Mouse (Mus musculus) midbrain, embryonic 10.5 days (tissue): ENCODE measurements around the gene Gpr132. TPM values are rescaled to one million over a fixed set of nuclear protein-coding genes. Genes with fewer than 3 reads are reported as not detected.

Source experiments
- DNase-seq: peaks from one replicate; pipeline ENCODE4 v3.0.0-alpha.2; 2017; ENCODE audit warnings: low spot score
- H3K27ac ChIP-seq: fragments of 300-500 bp; sonication (generic); replicated peaks from 2 replicates; pipeline ENCODE4 v1.5.1; 2016; ENCODE audit warnings: mild to moderate bottlenecking
- H3K27me3 ChIP-seq: fragments of 300-500 bp; sonication (generic); 2 replicates; pipeline ENCODE4 v1.6.1; 2016; ENCODE audit warnings: low read depth, mild to moderate bottlenecking; ENCODE audit not compliant: poor library complexity, severe bottlenecking
- H3K36me3 ChIP-seq: fragments of 300-500 bp; sonication (generic); 2 replicates; pipeline ENCODE4 v1.6.1; 2016; ENCODE audit warnings: mild to moderate bottlenecking, moderate library complexity
- H3K4me1 ChIP-seq: fragments of 300-500 bp; sonication (generic); 2 replicates; pipeline ENCODE4 v1.6.1; 2016
- H3K4me3 ChIP-seq: fragments of 300-500 bp; sonication (generic); 2 replicates; pipeline ENCODE4 v1.5.1; 2016; ENCODE audit warnings: mild to moderate bottlenecking, moderate library complexity
- H3K9me3 ChIP-seq: fragments of 300-500 bp; sonication (generic); replicated peaks from 2 replicates; pipeline ENCODE4 v1.6.1; 2016; ENCODE audit warnings: mild to moderate bottlenecking
- WGBS: fragments of 180-500 bp; shearing (Covaris S2); methylation state at CpG from one replicate; pipeline ENCODE4 v1.1.7; 2016; 5-methylcytosine and 5-hydroxymethylcytosine counted together
- polyA plus RNA-seq: library from polyadenylated mRNA; unstranded; fragments of >200 nt; fragmentation: Nextera tagmentation; extraction: Ambion mirVana; gene quantifications from 2 replicates; pipeline ENCODE4 v1.2.1, GENCODE M21; 2016

Gpr132 gene
- polyA plus RNA-seq, 1 experiment from 2014 or later: not detected

DNA sequence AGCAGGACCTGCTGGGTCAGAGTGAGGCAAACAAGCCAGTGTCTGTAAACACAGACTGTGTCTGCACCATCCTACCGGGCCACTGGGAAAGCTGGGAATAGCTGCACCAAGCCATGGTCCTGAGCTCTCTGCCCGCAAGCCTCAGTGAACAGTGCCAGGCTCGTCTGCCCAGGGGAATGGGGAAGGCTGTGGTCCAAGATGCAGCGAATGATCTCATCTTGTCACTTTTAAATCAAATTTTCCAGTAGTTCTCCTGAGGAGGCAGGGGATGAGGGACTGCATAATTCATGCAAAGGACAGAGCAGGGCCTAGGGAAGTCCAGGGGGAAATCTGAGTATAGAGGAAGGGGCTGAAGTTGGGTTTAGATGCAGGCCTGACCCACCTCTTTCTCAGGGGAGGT, 60.2 kb downstream of the Gpr132 start:
- Histone ChIP-seq H3K27ac (no peak overlapping the region), H3K36me3 (peaks cover 15% of the 10 kb centered on the region), H3K4me1 (peaks cover 37% of the 10 kb centered on the region), H3K4me3 (no peak overlapping the region), H3K27me3 (peaks cover 40% of the 10 kb centered on the region), H3K9me3 (no peaks in the 10 kb centered on the region)
- WGBS: 87% methylated on average over 4 of the region's 4 CpGs
- DNase-seq: no peak

DNA sequence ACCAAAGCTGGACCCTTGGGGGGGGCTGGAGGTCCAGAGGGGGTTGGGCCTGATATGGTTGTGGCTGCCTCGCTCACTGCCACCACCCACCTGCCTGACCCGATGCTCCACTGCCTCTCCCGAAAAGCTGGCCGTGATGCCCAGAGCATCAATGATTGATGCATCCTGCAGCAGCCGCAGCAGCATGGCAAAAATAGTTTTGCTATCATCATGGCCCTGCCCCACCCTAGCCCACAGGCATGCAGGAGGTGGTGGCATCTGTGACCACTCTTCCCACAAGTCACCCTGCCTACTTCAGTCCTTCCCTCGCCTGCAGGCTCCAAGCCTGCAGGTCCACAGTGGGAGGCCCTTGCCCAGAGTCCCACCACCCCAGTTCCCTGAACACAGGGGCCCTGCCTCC, 62.0 kb downstream of the Gpr132 start:
- Histone ChIP-seq H3K4me3 (no peak overlapping the region), H3K27me3 (peaks cover 56% of the 10 kb centered on the region), H3K4me1 (peaks cover 51% of the 10 kb centered on the region), H3K9me3 (no peaks in the 10 kb centered on the region), H3K27ac (no peak overlapping the region), H3K36me3 (no peaks in the 10 kb centered on the region)
- 82% methylated on average over 6 of the region's 6 CpGs for WGBS
- no peak for DNase-seq

- H3K36me3 ChIP-seq: no peaks in the 10 kb centered on the region
- DNase-seq: no peak
- WGBS: 67% methylated on average over 13 of the region's 13 CpGs
- H3K9me3 ChIP-seq: no peaks in the 10 kb centered on the region
- H3K4me1 ChIP-seq: peaks cover 36% of the 10 kb centered on the region
- H3K27me3 ChIP-seq: peaks cover 70% of the 10 kb centered on the region
- no peak overlapping the region for H3K4me3 ChIP-seq
- no peak overlapping the region; the same call in 1 of the 2 replicates for H3K27ac ChIP-seq
Measured at GRCm38 (mm10) chr12:112804046-112804445, 64.0 kb downstream of the Gpr132 start.

DNA sequence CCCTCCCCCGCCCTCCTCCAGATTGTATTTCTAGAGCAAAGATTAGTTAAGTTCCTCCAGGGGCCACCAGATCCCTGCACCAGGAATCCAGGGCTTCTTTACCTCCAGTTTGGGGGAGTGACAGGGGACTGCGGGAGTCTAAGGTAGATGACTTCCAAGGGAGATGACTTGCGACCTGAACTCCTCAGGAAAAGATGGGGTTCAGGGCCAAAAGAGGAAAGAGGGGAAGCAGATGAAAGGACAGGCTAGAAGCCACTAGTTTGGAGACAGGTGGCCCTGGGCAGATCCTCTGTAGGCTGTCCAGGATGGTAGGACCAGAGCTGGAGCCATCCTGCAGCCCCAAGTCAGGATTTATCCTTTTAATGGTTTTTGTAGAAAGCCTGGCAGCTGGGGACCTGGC, 65.1 kb downstream of the Gpr132 start:
- Histone ChIP-seq H3K4me3 (peak overlapping the region; percentile 81), H3K36me3 (no peaks in the 10 kb centered on the region), H3K9me3 (no peaks in the 10 kb centered on the region), H3K27me3 (peaks cover 81% of the 10 kb centered on the region), H3K27ac (no peak overlapping the region), H3K4me1 (peaks cover 26% of the 10 kb centered on the region)
- DNase-seq: no peak
- WGBS: 16% methylated on average over 3 of the region's 3 CpGs

DNA sequence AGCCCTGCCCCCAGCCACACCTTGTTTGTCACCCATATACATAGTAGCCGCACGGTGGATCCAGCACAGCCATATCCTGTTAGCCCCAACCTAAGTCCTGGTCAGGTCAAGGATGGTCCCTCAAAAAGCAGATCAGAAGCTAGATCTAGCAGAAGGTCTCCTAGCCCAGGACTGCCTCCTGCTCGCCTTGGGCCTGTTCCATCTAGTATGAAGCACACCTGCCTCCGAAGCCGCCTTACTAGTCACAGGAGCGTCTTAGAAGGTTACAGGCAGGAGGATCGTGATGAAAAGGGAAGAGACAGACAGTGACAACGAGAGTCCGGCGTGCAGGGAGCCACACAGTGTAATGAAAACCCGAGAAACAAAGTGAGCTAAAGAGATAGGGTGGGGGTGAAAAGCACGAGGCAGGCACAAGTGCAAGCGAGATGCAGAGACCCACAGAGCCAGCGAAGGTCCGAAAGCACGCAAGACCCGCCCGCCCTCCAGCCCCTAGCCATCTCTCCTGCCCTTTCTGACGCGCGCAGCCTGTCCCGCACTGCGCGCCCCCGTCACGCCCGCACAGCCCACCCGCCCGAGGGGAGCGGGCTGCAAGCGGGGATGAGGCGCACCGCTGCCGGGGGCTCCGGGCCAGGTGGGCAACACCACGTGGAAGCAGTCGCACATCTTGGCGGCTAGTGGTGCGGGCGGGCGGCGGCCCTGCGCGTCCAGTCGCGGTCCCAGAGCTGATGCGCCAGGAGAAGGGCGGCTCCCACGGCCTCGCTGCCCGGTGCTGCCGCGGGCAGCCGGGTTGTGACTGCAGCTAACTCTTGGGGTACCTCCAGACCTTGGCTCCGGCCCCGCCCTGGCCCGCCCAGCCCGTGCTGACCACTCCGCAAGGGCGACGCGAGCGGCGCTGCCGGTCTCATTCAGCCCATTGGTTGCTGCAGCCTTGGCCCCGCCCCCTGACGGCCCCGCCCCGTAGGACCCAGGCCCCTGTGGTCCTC, 65.9 kb downstream of the Gpr132 start, which contains the start of gene Ahnak2:
Gene Ahnak2 (minus strand): TSS at position 794 of the 983 bp plus-strand sequence.
- Histone ChIP-seq H3K27ac (peak within 1 kb of the TSS; percentile 72; the same call in 1 of the 2 replicates), H3K27me3 (peaks cover 88% of the 10 kb centered on the region), H3K9me3 (no peaks in the 10 kb centered on the region), H3K4me1 (peaks cover 32% of the 10 kb centered on the region), H3K36me3 (no peaks in the 10 kb centered on the region), H3K4me3 (peak within 1 kb of the TSS; percentile 81)
- 5% methylated on average over 55 of the region's 69 CpGs for WGBS
- peak; percentile 85 for DNase-seq

Other genes with a start within 250 kb of the Gpr132 start
- 2.9 and 3.4 TPM in 2 replicates for gene Adssl1, start 248.2 kb downstream of the Gpr132 start, polyA plus RNA-seq
- gene Siva1, start 223.5 kb downstream of the Gpr132 start, polyA plus RNA-seq: 306 and 361 TPM in 2 replicates
- 44.5 and 46.2 TPM in 2 replicates for gene Akt1, start 193.3 kb downstream of the Gpr132 start, polyA plus RNA-seq
- 8.2 and 9.2 TPM in 2 replicates for gene Zbtb42, start 189.4 kb downstream of the Gpr132 start, polyA plus RNA-seq
- 3.3 and 4.3 TPM in 2 replicates for gene Cep170b, start 147.8 kb downstream of the Gpr132 start, polyA plus RNA-seq
- 3.7 and 5.7 TPM in 2 replicates for gene Pld4, start 107.6 kb downstream of the Gpr132 start, polyA plus RNA-seq
- 0.06 and 0.11 TPM in 2 replicates for gene Ahnak2, start 65.6 kb downstream of the Gpr132 start, polyA plus RNA-seq
- gene Clba1, start 59.3 kb downstream of the Gpr132 start, polyA plus RNA-seq: 13.7 and 14.4 TPM in 2 replicates
- gene Cdca4, start 38.8 kb downstream of the Gpr132 start, polyA plus RNA-seq: 178 and 181 TPM in 2 replicates
- gene Jag2, start 61.5 kb upstream of the Gpr132 start, polyA plus RNA-seq: 2.4 and 2.8 TPM in 2 replicates
- 66.4 and 76.4 TPM in 2 replicates for gene Nudt14, start 73.9 kb upstream of the Gpr132 start, polyA plus RNA-seq
- 20.5 and 22.7 TPM in 2 replicates for gene Btbd6, start 108.3 kb upstream of the Gpr132 start, polyA plus RNA-seq
- gene Brf1, start 132.5 kb upstream of the Gpr132 start, polyA plus RNA-seq: 51.6 and 58.2 TPM in 2 replicates
- 17.7 and 22.0 TPM in 2 replicates for gene Pacs2, start 146.3 kb upstream of the Gpr132 start, polyA plus RNA-seq
- not detected in 2 replicates for gene Tex22, start 206.3 kb upstream of the Gpr132 start, polyA plus RNA-seq
- gene Mta1, start 230.1 kb upstream of the Gpr132 start, polyA plus RNA-seq: 18.3 and 20.5 TPM in 2 replicates